Mouse (Mus musculus) ES-E14 (cell line): ENCODE data around the gene Cdk5rap3.

Experiments used
- CHD2 ChIP-seq: IDR thresholded peaks from 2 replicates; pipeline ENCODE4 v1.6.1; 2014; ENCODE audit warnings: mild to moderate bottlenecking, low read depth, low read length, inconsistent platforms
- MAFK ChIP-seq: IDR thresholded peaks from 2 replicates; pipeline ENCODE4 v1.6.1; 2014; ENCODE audit warnings: mild to moderate bottlenecking, low read depth, low read length, inconsistent platforms; ENCODE audit not compliant: insufficient read depth

DNA sequence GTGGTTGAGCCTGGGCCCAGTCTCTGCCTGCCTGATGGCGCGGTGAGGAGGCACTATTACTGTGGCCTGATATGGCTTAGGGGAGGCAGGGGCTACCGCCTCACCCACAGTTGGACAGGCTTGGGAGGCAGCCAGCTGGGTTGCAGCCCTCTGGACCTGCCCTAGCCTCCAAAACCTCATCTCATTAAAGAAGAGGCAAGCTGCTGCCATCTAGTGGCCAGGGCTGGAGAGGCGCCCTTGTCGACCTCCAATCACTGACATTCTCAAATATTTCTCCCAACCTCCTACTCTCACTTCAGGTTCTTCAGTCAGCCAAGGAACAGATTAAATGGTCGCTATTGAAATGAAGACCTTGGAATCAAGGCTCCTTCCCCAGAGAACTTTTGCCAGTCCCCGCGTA, 55.7 kb downstream of the Cdk5rap3 start:
- TF ChIP-seq CHD2 (no peak), MAFK (no peak)
